Mouse (Mus musculus): ENCODE results near the gene Apobec4. TPM values are rescaled to one million over a fixed set of nuclear protein-coding genes. Genes with fewer than 3 reads are reported as not detected.

The Apobec4 gene
- polyA plus RNA-seq, 1 experiment from 2014 or later: not detected

Other genes with a start within 250 kb of the Apobec4 start
- gene Rgl1, start 15.8 kb downstream of the Apobec4 start, polyA plus RNA-seq (2015; fragmentation: Nextera tagmentation; extraction: Ambion mirVana): 39.6 and 41.1 TPM in 2 replicates
- 217 and 249 TPM in 2 replicates for gene Arpc5, start 16.0 kb downstream of the Apobec4 start, polyA plus RNA-seq (2015; fragmentation: Nextera tagmentation; extraction: Ambion mirVana)
- 3.4 and 3.6 TPM in 2 replicates for gene Ncf2, start 49.6 kb downstream of the Apobec4 start, polyA plus RNA-seq (2015; fragmentation: Nextera tagmentation; extraction: Ambion mirVana)
- 29.5 and 29.8 TPM in 2 replicates for gene Smg7, start 152.1 kb downstream of the Apobec4 start, polyA plus RNA-seq (2015; fragmentation: Nextera tagmentation; extraction: Ambion mirVana)
- 1.3 and 1.5 TPM in 2 replicates for gene Nmnat2, start 204.4 kb downstream of the Apobec4 start, polyA plus RNA-seq (2015; fragmentation: Nextera tagmentation; extraction: Ambion mirVana)

Measured in embryonic facial prominence, embryonic 13.5 days (tissue).